Mouse (Mus musculus): ENCODE data around the gene Fabp3. TPM values are rescaled to one million over a fixed set of nuclear protein-coding genes. Genes with fewer than 3 reads are reported as not detected.

Fabp3 gene
- polyA plus RNA-seq, 1 experiment from 2014 or later = 308 TPM

- ATAC-seq = no peak
- WGBS = 83% methylated on average over 9 of the region's 9 CpGs
- Histone ChIP-seq H3K27ac (ENCODE audit: low read length) (no peak overlapping the region), H3K4me1 (ENCODE audit: control insufficient read depth, insufficient read depth, low read length) (no peaks in the 10 kb centered on the region), H3K9ac (ENCODE audit: low read depth, low read length) (no peak overlapping the region), H3K9me3 (replicated peaks; ENCODE audit: control insufficient read depth, low read length, poor library complexity, severe bottlenecking) (no peaks in the 10 kb centered on the region), H3K27me3 (ENCODE audit: control insufficient read depth, insufficient read depth, low read depth, low read length) (no peaks in the 10 kb centered on the region), H3K36me3 (ENCODE audit: control insufficient read depth, insufficient read depth, low read length) (peaks cover 22% of the 10 kb centered on the region), H3K4me3 (ENCODE audit: low read depth, low read length) (no peak overlapping the region), H3K4me2 (ENCODE audit: low read length) (no peak overlapping the region)
These were observed 19.0 kb downstream of the Fabp3 start for GRCm38 (mm10) chr4:130327366-130327765.

GRCm38 (mm10) chr4:130335867-130336266 lies 27.5 kb downstream of the Fabp3 start:
- Histone ChIP-seq H3K27ac (ENCODE audit: low read length) (no peak overlapping the region), H3K4me3 (ENCODE audit: low read depth, low read length) (no peak overlapping the region), H3K9ac (ENCODE audit: low read depth, low read length) (no peak overlapping the region), H3K36me3 (ENCODE audit: control insufficient read depth, insufficient read depth, low read length) (peaks cover 12% of the 10 kb centered on the region; the same call in 1 of the 2 replicates), H3K9me3 (replicated peaks; ENCODE audit: control insufficient read depth, low read length, poor library complexity, severe bottlenecking) (no peaks in the 10 kb centered on the region), H3K27me3 (ENCODE audit: control insufficient read depth, insufficient read depth, low read depth, low read length) (no peaks in the 10 kb centered on the region), H3K4me1 (ENCODE audit: control insufficient read depth, insufficient read depth, low read length) (no peaks in the 10 kb centered on the region), H3K4me2 (ENCODE audit: low read length) (no peak overlapping the region)
- WGBS = 91% methylated on average over 5 of the region's 5 CpGs
- ATAC-seq = no peak

GRCm38 (mm10) chr4:130341691-130342090 lies 33.3 kb downstream of the Fabp3 start:
- peaks cover 6% of the 10 kb centered on the region; the same call in 1 of the 2 replicates for H3K36me3 ChIP-seq (ENCODE audit: control insufficient read depth, insufficient read depth, low read length)
- no peaks in the 10 kb centered on the region for H3K27me3 ChIP-seq (ENCODE audit: control insufficient read depth, insufficient read depth, low read depth, low read length)
- H3K27ac ChIP-seq (ENCODE audit: low read length) = no peak overlapping the region
- ATAC-seq = no peak
- H3K4me1 ChIP-seq (ENCODE audit: control insufficient read depth, insufficient read depth, low read length) = no peaks in the 10 kb centered on the region
- no peak overlapping the region for H3K4me2 ChIP-seq (ENCODE audit: low read length)
- no peaks in the 10 kb centered on the region for H3K9me3 ChIP-seq (replicated peaks; ENCODE audit: control insufficient read depth, low read length, poor library complexity, severe bottlenecking)
- WGBS = 26% methylated on average over 4 of the region's 4 CpGs
- no peak overlapping the region for H3K4me3 ChIP-seq (ENCODE audit: low read depth, low read length)
- H3K9ac ChIP-seq (ENCODE audit: low read depth, low read length) = no peak overlapping the region

- Histone ChIP-seq H3K4me2 (ENCODE audit: low read length) (no peak overlapping the region), H3K4me1 (ENCODE audit: control insufficient read depth, insufficient read depth, low read length) (no peaks in the 10 kb centered on the region), H3K27me3 (ENCODE audit: control insufficient read depth, insufficient read depth, low read depth, low read length) (no peaks in the 10 kb centered on the region), H3K9me3 (replicated peaks; ENCODE audit: control insufficient read depth, low read length, poor library complexity, severe bottlenecking) (no peaks in the 10 kb centered on the region), H3K36me3 (ENCODE audit: control insufficient read depth, insufficient read depth, low read length) (peaks cover 28% of the 10 kb centered on the region), H3K27ac (ENCODE audit: low read length) (no peak overlapping the region), H3K4me3 (ENCODE audit: low read depth, low read length) (no peak overlapping the region), H3K9ac (ENCODE audit: low read depth, low read length) (no peak overlapping the region)
- 94% methylated on average over 6 of the region's 6 CpGs for WGBS
- no peak for ATAC-seq
These were observed 41.3 kb downstream of the Fabp3 start for GRCm38 (mm10) chr4:130349666-130350065.

- Histone ChIP-seq H3K4me1 (ENCODE audit: control insufficient read depth, insufficient read depth, low read length) (no peaks in the 10 kb centered on the region), H3K27ac (ENCODE audit: low read length) (no peak overlapping the region), H3K9ac (ENCODE audit: low read depth, low read length) (no peak overlapping the region), H3K9me3 (replicated peaks; ENCODE audit: control insufficient read depth, low read length, poor library complexity, severe bottlenecking) (no peaks in the 10 kb centered on the region), H3K27me3 (ENCODE audit: control insufficient read depth, insufficient read depth, low read depth, low read length) (no peaks in the 10 kb centered on the region), H3K4me2 (ENCODE audit: low read length) (no peak overlapping the region), H3K36me3 (ENCODE audit: control insufficient read depth, insufficient read depth, low read length) (peaks cover 28% of the 10 kb centered on the region), H3K4me3 (ENCODE audit: low read depth, low read length) (no peak overlapping the region)
- no peak for ATAC-seq
- WGBS = 87% methylated on average over 16 of the region's 16 CpGs
These were observed 42.5 kb downstream of the Fabp3 start for GRCm38 (mm10) chr4:130350690-130351422.

- Histone ChIP-seq H3K9me3 (replicated peaks; ENCODE audit: control insufficient read depth, low read length, poor library complexity, severe bottlenecking) (no peaks in the 10 kb centered on the region), H3K9ac (ENCODE audit: low read depth, low read length) (no peak overlapping the region), H3K4me1 (ENCODE audit: control insufficient read depth, insufficient read depth, low read length) (no peaks in the 10 kb centered on the region), H3K4me2 (ENCODE audit: low read length) (no peak overlapping the region), H3K4me3 (ENCODE audit: low read depth, low read length) (no peak overlapping the region), H3K27ac (ENCODE audit: low read length) (no peak overlapping the region), H3K36me3 (ENCODE audit: control insufficient read depth, insufficient read depth, low read length) (peaks cover 28% of the 10 kb centered on the region), H3K27me3 (ENCODE audit: control insufficient read depth, insufficient read depth, low read depth, low read length) (no peaks in the 10 kb centered on the region)
- 97% methylated on average over 7 of the region's 7 CpGs for WGBS
- no peak for ATAC-seq
These were observed 44.2 kb downstream of the Fabp3 start for GRCm38 (mm10) chr4:130352588-130352987.

- H3K4me2 ChIP-seq (ENCODE audit: low read length) = no peak overlapping the region
- no peak overlapping the region for H3K27ac ChIP-seq (ENCODE audit: low read length)
- no peak overlapping the region for H3K9ac ChIP-seq (ENCODE audit: low read depth, low read length)
- H3K4me3 ChIP-seq (ENCODE audit: low read depth, low read length) = no peak overlapping the region
- H3K4me1 ChIP-seq (ENCODE audit: control insufficient read depth, insufficient read depth, low read length) = peaks cover 18% of the 10 kb centered on the region
- ATAC-seq = no peak
- no peaks in the 10 kb centered on the region for H3K9me3 ChIP-seq (replicated peaks; ENCODE audit: control insufficient read depth, low read length, poor library complexity, severe bottlenecking)
- H3K36me3 ChIP-seq (ENCODE audit: control insufficient read depth, insufficient read depth, low read length) = peaks cover 7% of the 10 kb centered on the region; the same call in 1 of the 2 replicates
- no peaks in the 10 kb centered on the region for H3K27me3 ChIP-seq (ENCODE audit: control insufficient read depth, insufficient read depth, low read depth, low read length)
These were observed 49.6 kb downstream of the Fabp3 start for GRCm38 (mm10) chr4:130357946-130358345.

GRCm38 (mm10) chr4:130359486-130360237 lies 51.3 kb downstream of the Fabp3 start, which contains the start of the genes Zcchc17 and Snrnp40:
Zcchc17 (minus strand) TSS chr4:130359943.
Snrnp40 (plus strand) TSS chr4:130360132.
- peak within 1 kb of the TSS; percentile 89 for H3K4me2 ChIP-seq (ENCODE audit: low read length)
- ATAC-seq = peak; percentile 99

GRCm38 (mm10) chr4:130360238-130360590 lies 51.8 kb downstream of the Fabp3 start:
- ATAC-seq = no peak
- Histone ChIP-seq H3K4me2 (ENCODE audit: low read length) (peak overlapping the region; percentile 89), H3K9ac (ENCODE audit: low read depth, low read length) (peak overlapping the region; percentile 91), H3K36me3 (ENCODE audit: control insufficient read depth, insufficient read depth, low read length) (peaks cover 6% of the 10 kb centered on the region), H3K4me1 (ENCODE audit: control insufficient read depth, insufficient read depth, low read length) (peaks cover 18% of the 10 kb centered on the region), H3K27ac (ENCODE audit: low read length) (peak overlapping the region; percentile 88), H3K4me3 (ENCODE audit: low read depth, low read length) (peak overlapping the region; percentile 96), H3K9me3 (replicated peaks; ENCODE audit: control insufficient read depth, low read length, poor library complexity, severe bottlenecking) (no peaks in the 10 kb centered on the region), H3K27me3 (ENCODE audit: control insufficient read depth, insufficient read depth, low read depth, low read length) (no peaks in the 10 kb centered on the region)
- 0% methylated on average over 19 of the region's 19 CpGs for WGBS

More at GRCm38 (mm10) chr4:130359486-130360237, 51.3 kb downstream of the Fabp3 start, which contains the start of the genes Zcchc17 and Snrnp40:
- Histone ChIP-seq H3K4me3 (ENCODE audit: low read depth, low read length) (peak within 1 kb of the TSS; percentile 96), H3K9me3 (replicated peaks; ENCODE audit: control insufficient read depth, low read length, poor library complexity, severe bottlenecking) (no peaks in the 10 kb centered on the region), H3K4me1 (ENCODE audit: control insufficient read depth, insufficient read depth, low read length) (peaks cover 18% of the 10 kb centered on the region), H3K27ac (ENCODE audit: low read length) (peak within 1 kb of the TSS; percentile 88), H3K27me3 (ENCODE audit: control insufficient read depth, insufficient read depth, low read depth, low read length) (no peaks in the 10 kb centered on the region), H3K36me3 (ENCODE audit: control insufficient read depth, insufficient read depth, low read length) (peaks cover under 1% of the 10 kb centered on the region), H3K9ac (ENCODE audit: low read depth, low read length) (peak within 1 kb of the TSS; percentile 94)
- WGBS = under 1% methylated on average over 49 of the region's 49 CpGs

Measured in midbrain, embryonic 16.5 days (tissue).